ENCODE assay signal across 21 mouse cellular contexts in the genomic region with DNA sequence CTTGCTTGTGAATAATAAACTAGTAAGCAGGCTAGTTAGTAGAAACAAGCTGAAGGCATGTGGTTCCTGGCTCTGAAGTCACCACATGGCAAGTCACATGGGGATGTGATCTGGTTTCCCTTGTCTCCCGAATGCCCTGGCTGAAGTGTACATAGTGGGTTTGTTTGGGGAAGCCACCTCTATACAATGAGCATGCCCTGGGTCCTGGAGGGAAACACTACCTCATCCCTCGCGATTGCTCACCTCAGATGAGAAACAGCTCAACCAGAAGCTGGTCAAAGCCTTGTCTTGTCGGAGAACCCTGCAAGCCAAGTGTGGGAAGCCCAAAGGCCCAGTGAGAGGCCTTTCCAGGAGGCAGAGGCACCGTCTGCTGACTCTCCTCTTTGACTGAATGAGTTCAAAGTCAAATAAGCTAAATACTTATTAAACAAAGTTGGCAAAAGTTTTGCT.
DNase-seq lines count a peak whose midpoint lies in the region; ATAC-seq and TF ChIP-seq lines count a peak whose summit lies in the region.
"Had no signal": no experiment of that assay in that cellular context is flagged by ENCODE, and none has a peak within 500 bp of the region (broad histone marks: within the 10 kb centered on the region; RNA-seq: fewer than 3 reads in every experiment).

No protein-coding gene starts in this region.

- H3K9ac ChIP-seq in kidney, embryonic 14.5 days (ENCODE audit: low read depth, low read length), result no peak overlapping the region
- H3K9ac ChIP-seq in intestine, postnatal 0 days (ENCODE audit: low read depth, low read length), result no peak overlapping the region
- H3K9ac ChIP-seq in kidney, embryonic 16.5 days (replicated peaks; ENCODE audit: low read length), result no peak overlapping the region
- H3K9ac ChIP-seq: embryonic facial prominence, embryonic 15.5 days; hindbrain, embryonic 14.5 days; liver, embryonic 14.5 days; stomach, embryonic 15.5 days had no signal

- H3K27ac ChIP-seq in kidney, embryonic 14.5 days (ENCODE audit: low read depth, low read length), result no peak overlapping the region
- no peak overlapping the region for H3K27ac ChIP-seq in intestine, postnatal 0 days (ENCODE audit: low read depth, low read length)
- H3K27ac ChIP-seq in kidney, embryonic 16.5 days (ENCODE audit: low read length), result peak overlapping the region; percentile 68
- peak overlapping the region; percentile 62 for H3K27ac ChIP-seq in small intestine, adult 2 months (ENCODE audit: insufficient read depth, low read depth, low read length)
- H3K27ac ChIP-seq: embryonic facial prominence, embryonic 15.5 days; hindbrain, embryonic 14.5 days; layer of hippocampus, adult 2 months; liver, embryonic 14.5 days; macrophage; midbrain, embryonic 10.5 days; stomach, embryonic 15.5 days had no signal

- H3K4me1 ChIP-seq in kidney, embryonic 14.5 days (ENCODE audit: control insufficient read depth, insufficient read depth, low read length), result 0 out of 2 replicates have a peak, but pooled peaks cover 6% of the 10 kb centered on the region
- H3K4me1 ChIP-seq in intestine, postnatal 0 days (replicated peaks; ENCODE audit: control insufficient read depth, insufficient read depth, low read length), result 0 out of 2 replicates have a peak, but pooled peaks cover 4% of the 10 kb centered on the region
- peaks cover 5% of the 10 kb centered on the region; the same call in 1 of the 2 replicates for H3K4me1 ChIP-seq in kidney, embryonic 16.5 days (ENCODE audit: insufficient read depth, low read length)
- H3K4me1 ChIP-seq in small intestine, adult 2 months (ENCODE audit: control insufficient read depth, insufficient read depth, insufficient read length, low read length), result peaks cover 16% of the 10 kb centered on the region; the same call in 1 of the 2 replicates
- H3K4me1 ChIP-seq: embryonic facial prominence, embryonic 15.5 days; midbrain, embryonic 10.5 days; stomach, embryonic 15.5 days had no signal

- no peaks in the 10 kb centered on the region for H3K27me3 ChIP-seq in kidney, embryonic 14.5 days (ENCODE audit: control insufficient read depth, insufficient read depth, low read length)
- H3K27me3 ChIP-seq in intestine, postnatal 0 days (replicated peaks; ENCODE audit: control insufficient read depth, insufficient read depth, low read length), result no peaks in the 10 kb centered on the region
- no peaks in the 10 kb centered on the region for H3K27me3 ChIP-seq in kidney, embryonic 16.5 days (ENCODE audit: insufficient read depth, low read length)
- H3K27me3 ChIP-seq in small intestine, adult 2 months (ENCODE audit: control insufficient read depth, insufficient read depth, low read length), result no peaks in the 10 kb centered on the region
- H3K27me3 ChIP-seq: embryonic facial prominence, embryonic 15.5 days; stomach, embryonic 15.5 days had no signal

- WGBS in kidney, embryonic 14.5 days, result 71% methylated on average over 5 of the region's 5 CpGs
- 35% methylated on average over 5 of the region's 5 CpGs for WGBS in intestine, postnatal 0 days
- WGBS in kidney, embryonic 16.5 days, result 74% methylated on average over 5 of the region's 5 CpGs
- WGBS in small intestine, adult 2 months, result 35% methylated on average over 5 of the region's 5 CpGs

- no peak for TF ChIP-seq CTCF in intestine, postnatal 0 days (IDR thresholded peaks at IDR 0.05; ENCODE audit: low read depth)
- TF ChIP-seq CTCF in small intestine, adult 2 months (IDR thresholded peaks at IDR 0.05; ENCODE audit: extremely low read depth, insufficient read length, insufficient replicate concordance, low read depth, low read length), result no peak

- ATAC-seq in kidney, embryonic 14.5 days (ENCODE audit: low FRiP score, low TSS enrichment), result no peak
- ATAC-seq in intestine, postnatal 0 days, result peak; percentile 48
- peak; percentile 51 for ATAC-seq in kidney, embryonic 16.5 days (ENCODE audit: low FRiP score, low TSS enrichment)
- no peak for ATAC-seq in frontal cortex, adult (ENCODE audit: low TSS enrichment)
- ATAC-seq: CD4-positive, CD25-positive, alpha-beta regulatory T cell, adult 4 months; forebrain, embryonic 16.5 days; inflammation-experienced regulatory T-cells, adult 6 months had no signal

- H3K4me3 ChIP-seq in kidney, embryonic 14.5 days (ENCODE audit: low read length), result no peak overlapping the region
- H3K4me3 ChIP-seq in intestine, postnatal 0 days (ENCODE audit: low read depth, low read length), result no peak overlapping the region
- H3K4me3 ChIP-seq in kidney, embryonic 16.5 days (ENCODE audit: low read length), result no peak overlapping the region
- no peak overlapping the region for H3K4me3 ChIP-seq in small intestine, adult 2 months (ENCODE audit: low read depth, low read length)
- H3K4me3 ChIP-seq: embryonic facial prominence, embryonic 15.5 days; layer of hippocampus, adult 2 months; midbrain, embryonic 10.5 days; stomach, embryonic 15.5 days had no signal

- no peak for TF ChIP-seq POLR2A in small intestine, adult 2 months (IDR thresholded peaks at IDR 0.05; ENCODE audit: low read depth, low read length)

- no peak overlapping the region for H3K4me2 ChIP-seq in kidney, embryonic 14.5 days (replicated peaks; ENCODE audit: low read depth, low read length)
- no peak overlapping the region for H3K4me2 ChIP-seq in intestine, postnatal 0 days (replicated peaks; ENCODE audit: low read depth)
- no peak overlapping the region for H3K4me2 ChIP-seq in kidney, embryonic 16.5 days (replicated peaks; ENCODE audit: low read depth, low read length)
- H3K4me2 ChIP-seq: embryonic facial prominence, embryonic 15.5 days; hindbrain, embryonic 14.5 days; stomach, embryonic 15.5 days had no signal

- DNase-seq in kidney, adult 11 months, result peak; percentile 79
- DNase-seq in cerebellum, adult 9-11 months, result no peak
- DNase-seq: adrenal gland, postnatal 25 days; cerebellum, adult 8-10 months; heart, postnatal 4 days; thymus, adult 18-20 months had no signal

- H3K9me3 ChIP-seq in kidney, embryonic 14.5 days (ENCODE audit: control insufficient read depth, low read length), result no peaks in the 10 kb centered on the region
- H3K9me3 ChIP-seq in intestine, postnatal 0 days (ENCODE audit: control insufficient read depth), result 0 out of 2 replicates have a peak, but pooled peaks cover 2% of the 10 kb centered on the region
- H3K9me3 ChIP-seq in kidney, embryonic 16.5 days (ENCODE audit: low read length), result no peaks in the 10 kb centered on the region
- H3K9me3 ChIP-seq: embryonic facial prominence, embryonic 15.5 days; midbrain, embryonic 10.5 days; stomach, embryonic 15.5 days had no signal

- H3K36me3 ChIP-seq in kidney, embryonic 14.5 days (ENCODE audit: control insufficient read depth, insufficient read depth, low read length), result no peaks in the 10 kb centered on the region
- no peaks in the 10 kb centered on the region for H3K36me3 ChIP-seq in intestine, postnatal 0 days (ENCODE audit: control insufficient read depth, insufficient read depth)
- no peaks in the 10 kb centered on the region for H3K36me3 ChIP-seq in kidney, embryonic 16.5 days (ENCODE audit: insufficient read depth, low read length)
- H3K36me3 ChIP-seq in small intestine, adult 2 months (ENCODE audit: control insufficient read depth, insufficient read depth, low read length), result no peaks in the 10 kb centered on the region
- H3K36me3 ChIP-seq: embryonic facial prominence, embryonic 15.5 days; midbrain, embryonic 10.5 days; stomach, embryonic 15.5 days had no signal

Comparison
In these comparisons a context has a peak if more than half of its experiments do, and no peak if none do; other contexts are left out.
1. ATAC-seq: peak in intestine, postnatal 0 days (single experiment) and kidney, embryonic 16.5 days (single experiment); none in kidney, embryonic 14.5 days (single experiment) and frontal cortex, adult (single experiment).
2. H3K27ac ChIP-seq: peak in kidney, embryonic 16.5 days (single experiment) and small intestine, adult 2 months (single experiment); none in kidney, embryonic 14.5 days (single experiment) and intestine, postnatal 0 days (single experiment).